ENCODE assay signal across 10 mouse cellular contexts in the genomic region with DNA sequence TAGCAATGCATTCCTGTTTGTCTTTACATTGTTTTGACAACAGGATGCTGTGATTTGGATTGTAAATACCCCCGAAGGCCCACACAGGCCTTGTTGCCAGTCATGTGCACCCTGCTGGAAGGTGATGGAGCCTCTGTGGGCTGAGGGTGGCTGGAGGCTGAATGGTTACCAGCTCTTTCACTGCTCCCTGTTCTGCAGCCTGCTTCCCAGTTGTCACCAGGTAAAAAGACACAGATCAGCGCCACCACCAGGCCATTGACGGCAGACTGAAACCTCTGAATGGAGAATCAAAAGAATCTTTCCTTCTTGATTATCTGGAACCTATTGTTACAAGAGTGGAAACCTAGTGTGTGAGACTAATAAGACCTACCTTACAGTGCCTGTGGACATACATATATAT. TPM values are rescaled to one million over a fixed set of nuclear protein-coding genes. Genes with fewer than 3 reads are reported as not detected.
DNase-seq lines count a peak whose midpoint lies in the region; ATAC-seq and TF ChIP-seq lines count a peak whose summit lies in the region.
"Had no signal": no experiment of that assay in that cellular context is flagged by ENCODE, and none has a peak within 500 bp of the region (broad histone marks: within the 10 kb centered on the region; RNA-seq: fewer than 3 reads in every experiment).

No protein-coding gene starts in this region.

- no peak for TF ChIP-seq POLR2A in spleen, adult 2 months (IDR thresholded peaks at IDR 0.05; ENCODE audit: low read depth, low read length)

- H3K9me3 ChIP-seq in stomach, postnatal 0 days (ENCODE audit: control insufficient read depth, low read length): no peaks in the 10 kb centered on the region
- H3K9me3 ChIP-seq: heart, embryonic 12.5 days had no signal

- no peak overlapping the region for H3K27ac ChIP-seq in spleen, adult 2 months (ENCODE audit: insufficient read depth, low read length)
- H3K27ac ChIP-seq in stomach, postnatal 0 days (replicated peaks): no peak overlapping the region

- H3K4me3 ChIP-seq in spleen, adult 2 months (ENCODE audit: extremely low read depth, insufficient read depth, insufficient read length): no peak overlapping the region
- no peak overlapping the region for H3K4me3 ChIP-seq in stomach, postnatal 0 days (ENCODE audit: low read depth, low read length)
- H3K4me3 ChIP-seq: heart, embryonic 12.5 days had no signal

- 0 out of 2 replicates have a peak, but pooled peaks have one; percentile 22 for ATAC-seq in stomach, postnatal 0 days (ENCODE audit: low FRiP score, low TSS enrichment)

- H3K4me1 ChIP-seq in spleen, adult 2 months (ENCODE audit: control insufficient read depth, insufficient read depth, insufficient read length): no peaks in the 10 kb centered on the region
- H3K4me1 ChIP-seq in stomach, postnatal 0 days (replicated peaks; ENCODE audit: control insufficient read depth, insufficient read depth): no peaks in the 10 kb centered on the region; the same call in 1 of the 2 replicates

- 55% methylated on average over 3 of the region's 3 CpGs for WGBS in spleen, adult 2 months
- WGBS in stomach, postnatal 0 days: 38% methylated on average over 3 of the region's 3 CpGs

- no peak overlapping the region for H3K4me2 ChIP-seq in stomach, postnatal 0 days (replicated peaks; ENCODE audit: low read depth)
- H3K4me2 ChIP-seq: heart, embryonic 12.5 days had no signal

- no peaks in the 10 kb centered on the region for H3K36me3 ChIP-seq in spleen, adult 2 months (ENCODE audit: control insufficient read depth, insufficient read depth, low read length)
- H3K36me3 ChIP-seq in stomach, postnatal 0 days (ENCODE audit: control insufficient read depth, insufficient read depth, low read length): no peaks in the 10 kb centered on the region
- H3K36me3 ChIP-seq: heart, embryonic 12.5 days had no signal

- peak; percentile 36 for DNase-seq in heart, postnatal 4 days
- no peak for DNase-seq in heart, adult 9 months (ENCODE audit: low spot score in 2 of 2)
- no peak for DNase-seq in spleen, adult 2 months (ENCODE audit: low read depth in 1 of 2, low spot score in 2 of 2)
- DNase-seq in spleen, adult 12 weeks (ENCODE audit: low spot score): no peak
- DNase-seq in adrenal gland, postnatal 14 days: peak; percentile 61
- DNase-seq in stomach, postnatal 0 days (ENCODE audit: low spot score): peak; percentile 42
- DNase-seq in frontal cortex, adult 2 months (ENCODE audit: extremely low spot score in 1 of 2, low spot score in 1 of 2): no peak
- DNase-seq in gastrocnemius, adult 18-20 months (ENCODE audit: low spot score): no peak
- DNase-seq: layer of hippocampus, adult 9-11 months had no signal

- TF ChIP-seq EP300 in stomach, postnatal 0 days (optimal IDR thresholded peaks at IDR 0.05): no peak

- TF ChIP-seq CTCF in spleen, adult 2 months (IDR thresholded peaks at IDR 0.05; ENCODE audit: extremely low read depth, insufficient read depth, insufficient read length, insufficient replicate concordance): peak; percentile 6; the same call in 1 of the 2 replicates
- peak; percentile 62 for TF ChIP-seq CTCF in stomach, postnatal 0 days (IDR thresholded peaks at IDR 0.05; ENCODE audit: low read depth)

- H3K27me3 ChIP-seq in spleen, adult 2 months (ENCODE audit: control insufficient read depth, insufficient read depth, low read length): no peaks in the 10 kb centered on the region
- no peaks in the 10 kb centered on the region for H3K27me3 ChIP-seq in stomach, postnatal 0 days (ENCODE audit: control insufficient read depth, insufficient read depth, low read length)
- H3K27me3 ChIP-seq: heart, embryonic 12.5 days had no signal

- H3K9ac ChIP-seq in stomach, postnatal 0 days (ENCODE audit: low read length): no peak overlapping the region
- H3K9ac ChIP-seq: heart, embryonic 12.5 days had no signal

RNA-seq across cellular contexts. Expression of a gene that starts 15.1 kb away (rescaled TPM):
- total RNA-seq in heart, postnatal 4 days (2021): 10 to 100 TPM; 10.3 TPM
- 1.4 TPM in 2 replicates for polyA plus RNA-seq in spleen, adult 2 months (2012; rRNA removed)
- total RNA-seq in adrenal gland, postnatal 14 days (2021): 3.0 and 3.5 TPM in 2 replicates
- polyA plus RNA-seq in stomach, postnatal 0 days (2015; fragmentation: Nextera tagmentation; extraction: Ambion mirVana): 2.6 and 2.8 TPM in 2 replicates
- polyA plus RNA-seq in frontal cortex, adult 2 months (2012; rRNA removed): 8.2 and 8.6 TPM in 2 replicates
- 1 to 10 TPM; 4.9 to 6.8 TPM for total RNA-seq in gastrocnemius, adult 18-20 months (2021)

Comparison
In these comparisons a context has a peak if more than half of its experiments do, and no peak if none do; other contexts are left out.
1. DNase-seq: peak in heart, postnatal 4 days (single experiment), adrenal gland, postnatal 14 days (single experiment) and stomach, postnatal 0 days (single experiment); none in heart, adult 9 months (0 of 2), spleen, adult 2 months (0 of 2), spleen, adult 12 weeks (single experiment), frontal cortex, adult 2 months (0 of 2) and gastrocnemius, adult 18-20 months (single experiment).